Mouse (Mus musculus) mesoderm, embryonic 11.5 days (tissue): ENCODE measurements around the gene Ppp1r9b.
"Not testable (repeated sequence)": the region's sequence is repeated elsewhere in the genome, so short reads cannot be mapped to it uniquely, and the experiment has no call there.

Experiments
- DNase-seq: peaks from one replicate; pipeline ENCODE4 v3.0.0-alpha.2; 2012; ENCODE audit warnings: low read depth, low spot score

The Ppp1r9b gene

DNA sequence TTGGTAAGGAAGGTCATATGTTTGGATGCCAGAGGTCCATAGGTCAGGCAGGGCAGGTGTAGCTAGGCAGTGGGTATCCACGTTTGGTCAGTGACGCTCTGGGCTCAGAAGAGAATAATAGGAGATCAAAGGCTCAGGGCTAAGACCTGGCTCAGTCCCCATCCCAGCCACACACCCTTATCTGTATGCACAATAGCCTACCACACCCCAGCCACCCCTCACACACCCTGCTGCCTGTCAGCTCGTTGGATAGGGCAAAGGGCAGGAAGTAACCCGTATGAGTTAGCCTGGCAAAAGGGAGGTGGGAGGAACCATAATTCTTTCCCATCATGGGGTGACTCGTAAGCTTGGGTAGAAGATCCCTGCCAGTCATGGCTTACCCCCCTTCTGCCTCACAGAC is 6.8 kb downstream of the Ppp1r9b start:
- DNase-seq, result no peak

- DNase-seq, result no peak
These were observed 7.3 kb downstream of the Ppp1r9b start for GRCm38 (mm10) chr11:94998041-94998531.

- no peak for DNase-seq
These were observed 9.3 kb downstream of the Ppp1r9b start for GRCm38 (mm10) chr11:95000128-95000527.

DNA sequence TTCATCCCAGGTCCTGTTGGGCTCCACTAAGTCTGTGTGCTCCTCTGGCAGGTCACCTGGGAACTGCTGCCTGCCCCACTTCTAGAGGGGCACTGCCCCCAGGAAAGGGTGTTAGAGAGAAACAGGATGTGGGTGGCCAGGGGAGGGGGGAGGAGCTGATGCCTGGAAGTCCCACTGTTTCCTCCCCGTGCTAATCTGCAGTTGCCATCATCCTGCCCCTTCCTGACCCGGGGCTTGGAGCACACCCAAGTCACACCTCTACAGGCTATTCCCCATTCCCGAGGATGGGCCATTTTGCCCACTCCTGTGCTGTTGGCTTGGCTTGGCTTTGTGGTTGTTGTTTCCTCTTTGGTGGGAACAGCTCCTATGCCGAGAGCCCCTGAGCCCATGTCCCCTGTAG is 9.7 kb downstream of the Ppp1r9b start:
- no peak for DNase-seq

DNA sequence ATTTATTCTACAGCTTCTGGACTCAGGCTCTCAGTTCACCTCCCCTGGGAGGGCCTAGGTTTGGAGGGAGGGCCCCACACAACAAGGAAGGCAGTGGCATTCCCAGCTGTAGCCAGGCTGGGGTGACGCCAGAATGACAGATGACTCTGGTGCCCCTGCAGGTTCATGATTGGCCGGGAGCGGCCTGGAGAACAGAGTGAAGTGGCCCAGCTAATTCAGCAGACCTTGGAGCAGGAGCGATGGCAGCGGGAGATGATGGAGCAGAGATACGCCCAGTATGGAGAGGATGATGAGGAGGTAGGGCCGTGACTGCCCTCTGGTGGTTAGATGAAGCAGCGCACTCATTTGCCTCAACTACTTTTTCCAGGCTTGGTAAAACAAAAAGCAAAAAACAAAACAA is 10.2 kb downstream of the Ppp1r9b start:
- peak; percentile 88 for DNase-seq

GRCm38 (mm10) chr11:95001584-95002347 is 10.9 kb downstream of the Ppp1r9b start:
- no peak for DNase-seq

- no peak for DNase-seq
These were observed 11.9 kb downstream of the Ppp1r9b start for GRCm38 (mm10) chr11:95002705-95003104.

DNA sequence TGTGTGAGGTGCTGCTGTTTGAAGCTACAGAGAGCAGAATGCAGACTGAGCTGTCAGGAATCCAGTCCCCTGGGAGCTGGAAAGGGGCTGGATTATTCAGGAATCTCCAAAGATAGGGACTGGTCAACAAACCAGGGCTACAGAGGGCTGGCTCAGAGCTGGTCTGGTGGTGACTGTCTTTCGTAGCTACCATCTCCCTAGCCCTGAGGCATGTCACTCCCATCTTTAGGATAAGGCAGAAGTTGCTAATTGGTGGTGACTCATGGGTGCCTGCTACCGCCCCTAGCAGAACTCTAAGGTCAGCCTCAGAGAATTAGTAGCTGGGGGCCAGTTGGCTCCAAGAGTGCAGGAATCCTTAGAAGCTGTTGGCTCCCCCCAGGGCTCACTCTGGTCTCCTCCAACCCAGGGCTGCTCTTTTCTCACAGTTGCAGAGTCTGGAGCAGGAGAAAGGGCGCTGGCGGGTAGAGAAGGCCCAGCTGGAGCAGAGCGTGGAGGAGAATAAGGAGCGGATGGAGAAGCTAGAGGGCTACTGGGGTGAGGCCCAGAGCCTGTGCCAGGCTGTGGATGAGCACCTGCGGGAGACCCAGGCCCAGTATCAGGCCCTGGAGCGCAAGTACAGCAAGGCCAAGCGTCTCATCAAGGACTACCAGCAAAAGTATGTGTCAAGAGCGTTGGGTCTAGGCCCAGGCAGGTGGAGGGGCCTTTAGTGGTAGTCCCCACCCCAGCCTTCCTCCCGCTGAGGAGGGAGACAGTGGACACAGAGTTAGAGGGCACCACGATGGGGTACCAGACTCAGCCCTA is 13.5 kb downstream of the Ppp1r9b start:
- DNase-seq, result no peak

DNA sequence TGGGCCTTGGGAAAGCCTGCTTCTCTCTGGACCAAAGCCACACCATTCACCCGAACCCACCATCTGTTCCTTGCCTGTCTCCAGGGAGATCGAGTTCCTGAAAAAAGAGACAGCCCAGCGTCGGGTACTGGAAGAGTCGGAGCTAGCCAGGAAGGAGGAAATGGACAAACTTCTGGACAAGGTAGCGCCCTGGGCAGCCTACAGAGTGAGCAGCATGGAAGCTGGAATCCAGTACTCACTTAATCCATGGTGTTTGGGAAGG is 14.0 kb downstream of the Ppp1r9b start:
- no peak for DNase-seq

DNA sequence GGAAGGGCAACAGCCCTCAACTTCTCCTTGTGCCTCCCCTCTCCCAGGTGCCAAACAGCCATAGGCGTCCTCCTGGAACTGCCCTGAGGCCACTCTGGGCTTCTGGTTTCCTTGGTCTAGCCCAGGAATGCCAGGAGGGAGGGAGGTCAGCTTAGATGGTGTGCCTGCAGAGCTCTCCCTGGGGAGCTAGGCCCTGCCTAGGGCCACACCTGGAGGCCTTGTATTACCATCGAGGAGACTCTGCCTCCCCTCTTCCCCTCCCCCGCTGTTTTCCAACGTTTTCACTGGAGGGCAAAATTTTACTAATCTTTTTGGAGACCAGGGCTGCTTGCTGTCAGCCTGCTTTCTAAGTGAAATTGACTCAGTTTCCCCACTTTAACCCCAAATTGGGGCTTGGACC is 15.2 kb downstream of the Ppp1r9b start:
- DNase-seq, result no peak

DNA sequence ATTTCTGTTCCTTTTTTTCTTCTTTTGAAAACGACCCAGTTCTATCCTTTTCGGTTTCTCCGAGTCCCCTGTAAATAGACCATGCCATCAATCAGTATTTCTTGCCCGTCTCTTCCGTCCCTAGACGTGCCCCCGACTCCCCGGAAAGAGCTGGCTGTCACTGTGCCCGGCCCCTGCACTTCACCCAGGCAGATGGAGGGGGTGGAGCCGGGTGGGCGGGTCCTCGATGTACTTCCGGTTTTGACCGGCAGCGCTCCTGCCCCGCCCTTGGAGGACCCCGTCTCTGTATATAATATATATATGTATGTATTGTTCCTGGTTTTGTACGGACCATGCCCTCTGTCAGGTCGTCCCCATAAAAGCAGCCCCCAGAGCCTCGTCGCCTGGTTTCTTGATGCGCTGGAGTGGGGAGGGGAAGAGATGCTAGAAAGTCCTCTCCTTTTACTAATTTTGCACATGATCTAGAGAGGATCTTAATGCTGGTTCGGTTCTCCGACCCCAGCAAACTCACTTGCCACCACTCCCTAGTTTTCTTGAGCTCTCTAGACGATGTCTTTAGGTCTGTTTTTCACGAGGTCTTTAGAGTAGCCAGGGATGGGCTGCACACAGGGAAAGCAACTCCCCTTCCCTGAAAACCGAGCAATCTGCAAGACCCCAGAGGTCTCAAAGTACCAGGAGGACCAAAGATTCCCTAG is 15.8 kb downstream of the Ppp1r9b start:
- DNase-seq, result peak; percentile 79

- DNase-seq, result no peak
These were observed 16.6 kb downstream of the Ppp1r9b start for GRCm38 (mm10) chr11:95007418-95007817.

GRCm38 (mm10) chr11:95008661-95009628 is 18.1 kb downstream of the Ppp1r9b start:
- DNase-seq, result no peak

DNA sequence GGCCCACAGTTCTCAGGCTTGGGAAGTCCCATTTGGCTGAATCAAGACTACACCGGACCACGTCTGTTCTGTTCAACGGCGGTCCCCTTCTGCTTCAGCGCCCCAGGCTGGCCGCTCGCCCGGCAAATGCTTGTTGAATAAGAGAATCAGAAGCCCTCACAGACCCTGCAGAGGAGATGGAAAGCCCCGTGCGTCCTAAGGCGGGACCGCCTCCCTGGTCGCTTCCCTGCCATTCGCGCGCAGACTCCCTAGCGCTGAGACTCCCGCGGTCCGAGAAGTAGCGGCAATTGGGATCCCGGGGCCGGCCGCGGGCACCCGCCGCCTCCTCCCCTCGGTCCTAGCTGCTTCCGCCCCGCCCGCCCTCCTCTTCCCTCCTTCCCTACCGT is 18.8 kb downstream of the Ppp1r9b start, which contains the start of gene Samd14:
TSS of gene Samd14 (plus strand) at position 251 of the 386 bp plus-strand sequence.
- DNase-seq, result peak; percentile 84

DNA sequence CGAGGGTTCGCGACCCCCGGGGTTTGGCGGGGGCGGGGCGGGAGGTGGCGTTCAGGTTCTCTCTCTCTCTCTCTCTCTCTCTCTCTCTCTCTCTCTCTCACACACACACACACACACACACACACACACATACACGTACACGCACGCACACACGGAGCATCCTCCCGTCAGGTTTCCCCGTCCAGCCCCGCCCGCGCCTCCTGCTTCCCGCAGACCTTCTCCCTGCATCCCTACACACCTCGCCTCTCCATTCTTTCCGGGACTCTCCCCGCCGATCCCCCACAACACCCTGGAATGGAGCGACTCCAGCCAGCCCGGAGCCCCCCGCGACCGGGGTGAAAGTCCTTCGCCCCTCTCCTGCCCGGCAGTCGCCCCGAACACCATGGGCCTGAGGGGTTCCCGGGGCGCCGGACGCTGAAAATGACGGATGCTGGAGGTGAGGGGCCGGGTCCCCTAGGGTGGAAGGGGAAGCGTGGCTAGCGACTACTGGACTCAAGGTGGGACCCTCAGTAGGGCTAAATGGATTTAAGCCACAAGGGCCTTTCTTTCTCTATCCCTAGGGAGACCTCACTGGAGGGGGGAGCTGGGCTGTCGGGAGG is 19.4 kb downstream of the Ppp1r9b start:
- no peak for DNase-seq

GRCm38 (mm10) chr11:95010841-95011403 is 20.1 kb downstream of the Ppp1r9b start:
- not testable (repeated sequence) for DNase-seq

DNA sequence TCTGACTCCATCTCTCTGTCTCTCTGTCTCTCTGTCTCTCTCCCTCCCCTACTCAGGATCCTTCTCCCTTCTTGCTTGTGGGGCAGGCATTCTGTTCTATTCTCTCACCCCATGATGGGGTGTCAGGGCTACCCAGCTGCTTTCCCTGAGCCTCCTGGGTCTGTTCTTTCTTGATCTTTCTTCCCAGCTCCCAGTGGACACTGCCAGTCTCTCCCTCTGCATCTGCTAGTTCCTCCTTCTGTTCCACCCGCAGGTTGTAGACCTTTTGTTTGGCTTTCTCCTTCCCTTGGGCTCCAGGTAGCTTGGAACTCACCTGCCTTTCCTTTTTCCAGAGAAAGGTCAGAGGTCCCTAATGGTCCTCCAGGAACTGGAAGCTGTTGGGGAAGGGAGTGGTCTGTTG is 20.6 kb downstream of the Ppp1r9b start:
- DNase-seq, result no peak

DNA sequence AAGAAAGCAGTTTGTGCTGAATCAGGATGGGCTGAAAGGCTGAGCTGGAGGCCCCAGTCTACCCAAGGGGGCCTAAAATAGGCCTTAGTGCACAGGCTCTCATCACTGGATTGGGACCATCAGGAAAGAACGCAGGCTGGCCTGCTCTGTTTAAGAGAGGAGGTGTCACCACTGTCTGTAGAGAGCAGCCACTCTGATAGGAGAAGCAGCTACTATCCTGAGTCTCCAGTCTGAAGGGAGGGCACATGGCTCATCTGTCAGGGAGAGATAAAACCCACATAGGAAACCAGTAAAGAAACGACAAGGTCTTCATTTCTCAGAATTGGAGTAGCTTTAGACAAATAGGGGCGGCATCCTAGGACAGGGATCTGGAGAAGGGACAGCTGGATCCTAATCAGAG is 21.2 kb downstream of the Ppp1r9b start:
- DNase-seq, result no peak

- DNase-seq, result no peak
These were observed 21.7 kb downstream of the Ppp1r9b start for GRCm38 (mm10) chr11:95012487-95012886.

- DNase-seq, result no peak
These were observed 24.6 kb downstream of the Ppp1r9b start for GRCm38 (mm10) chr11:95015484-95015883.
